Mouse (Mus musculus) heart, adult 2 months (tissue): ENCODE measurements around the gene Zfp994. TPM values are rescaled to one million over a fixed set of nuclear protein-coding genes. Genes with fewer than 3 reads are reported as not detected.
"Not testable (repeated sequence)": the region's sequence is repeated elsewhere in the genome, so short reads cannot be mapped to it uniquely, and the experiment has no call there.

Experiments used
- DNase-seq, 2 experiments: peaks; one replicate each; pipeline ENCODE4 v3.0.0; 2021
- H3K27ac ChIP-seq: fragments of 200-600 bp; 2 replicates; pipeline ENCODE4 v1.8.1; 2022
- H3K27me3 ChIP-seq: fragments of 200-500 bp; 2 replicates; pipeline ENCODE4 v1.6.1; 2012; ENCODE audit warnings: mild to moderate bottlenecking, low read length, inconsistent platforms, mixed read lengths; ENCODE audit not compliant: control insufficient read depth, insufficient read depth
- H3K36me3 ChIP-seq: fragments of 200-500 bp; 2 replicates; pipeline ENCODE4 v1.6.1; 2012; ENCODE audit warnings: low read length, inconsistent platforms; ENCODE audit not compliant: control insufficient read depth, insufficient read depth
- H3K4me1 ChIP-seq: fragments of 200-500 bp; 2 replicates; pipeline ENCODE4 v1.6.1; 2011; ENCODE audit warnings: low read length; ENCODE audit not compliant: control insufficient read depth, insufficient read depth
- H3K4me3 ChIP-seq: fragments of 200-600 bp; 2 replicates; pipeline ENCODE4 v1.8.1; 2022
- H3K79me2 ChIP-seq: fragments of 200-500 bp; replicated peaks from 2 replicates; pipeline ENCODE4 v1.6.1; 2012; ENCODE audit warnings: mild to moderate bottlenecking, inconsistent platforms, low read length, moderate library complexity, mixed read lengths; ENCODE audit not compliant: control insufficient read depth, insufficient read depth
- H3K9ac ChIP-seq: fragments of 200-500 bp; 2 replicates; pipeline ENCODE4 v1.6.1; 2012; ENCODE audit warnings: low read depth, mild to moderate bottlenecking, control low read depth, inconsistent platforms, low read length, mixed read lengths
- CTCF ChIP-seq: fragments of 200-600 bp; IDR thresholded peaks from 2 replicates; pipeline ENCODE4 v1.8.1; 2022; ENCODE audit warnings: antibody characterized with exemption, mild to moderate bottlenecking, moderate library complexity
- POLR2A ChIP-seq: fragments of 200-500 bp; IDR thresholded peaks from 2 replicates; pipeline ENCODE4 v1.6.1; 2011; ENCODE audit warnings: mild to moderate bottlenecking, low read depth, low read length, control low read depth; ENCODE audit not compliant: insufficient read depth
- WGBS: fragments of 180-500 bp; shearing (Covaris S2); methylation state at CpG from one replicate; pipeline ENCODE4 v1.1.7; 2018; 5-methylcytosine and 5-hydroxymethylcytosine counted together
- intact Hi-C: fragments of 180-260 bp; cut with DNase I; formaldehyde crosslinking; loops from one replicate; pipeline ENCODE4 v1.15.1; 2025
- long read RNA-seq: library from polyadenylated mRNA; stranded (forward); transcript quantifications from one replicate; pipeline ENCODE4 v2.0.0, GENCODE M21; 2021
- polyA plus RNA-seq: library from polyadenylated mRNA; depleted of rRNA; stranded (reverse); fragments of >200 nt; gene quantifications from 2 replicates; pipeline ENCODE4 v1.2.3, GENCODE M21; 2012; rRNA removed
- total RNA-seq, 2 experiments: library from RNA; stranded (reverse); gene quantifications; 2 replicates each; pipeline ENCODE4 v1.2.3; 2021

The Zfp994 gene
- 1 to 10 TPM; 2.0 to 2.1 TPM for total RNA-seq
- 0.33 and 0.53 TPM in 2 replicates for polyA plus RNA-seq
- long read RNA-seq, full-length matches to known transcripts = 1 of 1 reads
- long read RNA-seq, partial matches to known transcripts = 0 of 1 reads
- long read RNA-seq, other reads (novel, unspliced or antisense) = 0 of 1 reads

- not testable (repeated sequence) for H3K4me1 ChIP-seq, H3K27me3 ChIP-seq, H3K36me3 ChIP-seq, H3K79me2 ChIP-seq
- TF ChIP-seq CTCF (peak; percentile 52), POLR2A (peak; percentile 64)
- intact Hi-C loops = loop anchor here (5.0 kb wide), 3 partner anchors 87 to 197 kb away; partner anchors contain the start of genes CT030661.1 and Zfp946
- under 1% methylated on average over 23 of the region's 23 CpGs for WGBS
- peak within 1 kb of the TSS; percentile 81 for H3K4me3 ChIP-seq
- H3K9ac ChIP-seq = peak within 1 kb of the TSS; percentile 81
- peak within 1 kb of the TSS; percentile 86 for H3K27ac ChIP-seq
- peak; percentile 89 to 93 for DNase-seq
These were observed at the start of gene Zfp994 for GRCm38 (mm10) chr17:22225422-22226012. Zfp994 (minus strand) TSS chr17:22225616.

- 57% methylated on average over 19 of the region's 19 CpGs for whole genome bisulfite sequencing
- intact Hi-C loops, DNase-seq, H3K27ac ChIP-seq, H3K9ac ChIP-seq, H3K4me1 ChIP-seq, H3K36me3 ChIP-seq, H3K27me3 ChIP-seq, H3K79me2 ChIP-seq, H3K4me3 ChIP-seq: not testable (repeated sequence)
These were observed 5.3 kb upstream of the Zfp994 start for GRCm38 (mm10) chr17:22230701-22231100.

GRCm38 (mm10) chr17:22225015-22225414, 401 bp downstream of the Zfp994 start:
- H3K36me3 ChIP-seq, H3K27me3 ChIP-seq, H3K4me1 ChIP-seq, H3K9ac ChIP-seq, H3K79me2 ChIP-seq: not testable (repeated sequence)
- H3K27ac ChIP-seq = peak overlapping the region; percentile 86; the same call in 1 of the 2 replicates
- H3K4me3 ChIP-seq = peak overlapping the region; percentile 81
- DNase-seq = peak; percentile 8 to 18
- intact Hi-C loops = loop anchor here (5.0 kb wide), 3 partner anchors 87 to 197 kb away; partner anchors contain the start of genes CT030661.1 and Zfp946
- 3% methylated on average over 3 of the region's 3 CpGs for WGBS

- H3K9ac ChIP-seq = peak within 1 kb of the TSS; percentile 77
- 0% methylated on average over 16 of the region's 16 CpGs for WGBS
- H3K79me2 ChIP-seq, H3K27me3 ChIP-seq, H3K4me1 ChIP-seq, intact Hi-C loops, H3K36me3 ChIP-seq: not testable (repeated sequence)
- DNase-seq = peak; percentile 57 to 62
- TF ChIP-seq CTCF = 0 out of 2 replicates have a peak, but pooled peaks have one; percentile 13
- H3K4me3 ChIP-seq = peak within 1 kb of the TSS; percentile 52
- H3K27ac ChIP-seq = peak within 1 kb of the TSS; percentile 57
These were observed 59.6 kb downstream of the Zfp994 start, which contains the start of gene Zfp947 for GRCm38 (mm10) chr17:22165722-22166294. Zfp947 (minus strand) TSS chr17:22166190.

GRCm38 (mm10) chr17:22165304-22165703, 60.1 kb downstream of the Zfp994 start:
- WGBS = 3% methylated on average over 3 of the region's 3 CpGs
- H3K4me3 ChIP-seq = peak overlapping the region; percentile 52
- H3K27me3 ChIP-seq, intact Hi-C loops, H3K4me1 ChIP-seq, H3K36me3 ChIP-seq, H3K79me2 ChIP-seq: not testable (repeated sequence)
- H3K27ac ChIP-seq = peak overlapping the region; percentile 57
- peak in 1 of 2 experiments; percentile 3 for DNase-seq
- H3K9ac ChIP-seq = peak overlapping the region; percentile 77

- DNase-seq, H3K4me3 ChIP-seq, H3K79me2 ChIP-seq, intact Hi-C loops, H3K4me1 ChIP-seq, H3K36me3 ChIP-seq, H3K27me3 ChIP-seq, H3K9ac ChIP-seq, H3K27ac ChIP-seq: not testable (repeated sequence)
- WGBS = 51% methylated on average over 4 of the region's 4 CpGs
- peak; percentile 20; the same call in 1 of the 2 replicates for TF ChIP-seq CTCF
These were observed 71.5 kb downstream of the Zfp994 start for GRCm38 (mm10) chr17:22153951-22154350.

Other genes with a start within 250 kb of the Zfp994 start
- gene Zfp947, start 59.4 kb downstream of the Zfp994 start, total RNA-seq = 1 to 10 TPM in 1 of 2 experiments, under 1 TPM in 1; 0.48 to 1.1 TPM
- 0.16 and 0.23 TPM in 2 replicates for gene Zfp947, start 59.4 kb downstream of the Zfp994 start, polyA plus RNA-seq
- gene CT030661.1, start 89.2 kb upstream of the Zfp994 start, total RNA-seq = 1 to 10 TPM; 5.9 to 7.4 TPM
- 0.78 and 2.0 TPM in 2 replicates for gene CT030661.1, start 89.2 kb upstream of the Zfp994 start, polyA plus RNA-seq
- 1 to 10 TPM; 4.6 to 4.9 TPM for gene Zfp944, start 135.8 kb upstream of the Zfp994 start, total RNA-seq
- gene Zfp944, start 135.8 kb upstream of the Zfp994 start, polyA plus RNA-seq = 1.4 and 2.8 TPM in 2 replicates
- 10 to 100 TPM in 1 of 2 experiments, 1 to 10 TPM in 1; 9.2 to 10.2 TPM for gene Zfp758, start 135.8 kb upstream of the Zfp994 start, total RNA-seq
- gene Zfp758, start 135.8 kb upstream of the Zfp994 start, polyA plus RNA-seq = 0.92 and 1.5 TPM in 2 replicates
- 1 to 10 TPM; 2.9 to 3.3 TPM for gene Zfp946, start 198.6 kb upstream of the Zfp994 start, total RNA-seq
- 1.4 and 2.3 TPM in 2 replicates for gene Zfp946, start 198.6 kb upstream of the Zfp994 start, polyA plus RNA-seq